Mouse (Mus musculus): ENCODE measurements at regions not wholly inside any gene's neighbourhood (a gene's known extent, or its start where the extent isn't known, plus 50 kb on each side); places are given as distances from the start of the nearest gene placed in this dataset.

- WGBS = 71% methylated on average over 6 of the region's 6 CpGs
- Histone ChIP-seq H3K4me2 (no peak overlapping the region), H3K4me3 (no peak overlapping the region), H3K27me3 (no peaks in the 10 kb centered on the region), H3K9ac (no peak overlapping the region), H3K9me3 (no peaks in the 10 kb centered on the region), H3K36me3 (no peaks in the 10 kb centered on the region), H3K27ac (replicated peaks) (no peak overlapping the region), H3K4me1 (replicated peaks) (peaks cover 7% of the 10 kb centered on the region; the same call in 1 of the 2 replicates)
- no peak for ATAC-seq (ENCODE audit: low read depth)
Observed at GRCm38 (mm10) chr8:36364567-36365231, 599.1 kb downstream of the Gm19410 start.

- no peaks in the 10 kb centered on the region for H3K36me3 ChIP-seq
- H3K9ac ChIP-seq = no peak overlapping the region
- H3K4me2 ChIP-seq = no peak overlapping the region
- H3K4me1 ChIP-seq (replicated peaks) = peaks cover 7% of the 10 kb centered on the region; the same call in 1 of the 2 replicates
- no peaks in the 10 kb centered on the region for H3K9me3 ChIP-seq
- no peaks in the 10 kb centered on the region for H3K27me3 ChIP-seq
- 71% methylated on average over 2 of the region's 2 CpGs for WGBS
- H3K27ac ChIP-seq (replicated peaks) = no peak overlapping the region
- ATAC-seq (ENCODE audit: low read depth) = no peak
- no peak overlapping the region for H3K4me3 ChIP-seq
Observed at GRCm38 (mm10) chr8:36365945-36366344, 600.4 kb downstream of the Gm19410 start.

- Histone ChIP-seq H3K4me3 (no peak overlapping the region), H3K9me3 (peaks cover 4% of the 10 kb centered on the region; the same call in 1 of the 2 replicates), H3K36me3 (no peaks in the 10 kb centered on the region), H3K27me3 (no peaks in the 10 kb centered on the region), H3K4me1 (replicated peaks) (no peaks in the 10 kb centered on the region), H3K4me2 (no peak overlapping the region), H3K9ac (no peak overlapping the region), H3K27ac (replicated peaks) (no peak overlapping the region)
- WGBS = 72% methylated on average over 5 of the region's 5 CpGs
- no peak for ATAC-seq (ENCODE audit: low read depth)
Observed at GRCm38 (mm10) chr8:36376579-36377350, 611.2 kb downstream of the Gm19410 start.

- Histone ChIP-seq H3K27me3 (no peaks in the 10 kb centered on the region), H3K4me1 (replicated peaks) (no peaks in the 10 kb centered on the region), H3K4me3 (no peak overlapping the region), H3K9ac (no peak overlapping the region), H3K36me3 (no peaks in the 10 kb centered on the region), H3K4me2 (no peak overlapping the region), H3K9me3 (no peaks in the 10 kb centered on the region), H3K27ac (replicated peaks) (no peak overlapping the region)
- no peak for ATAC-seq (ENCODE audit: low read depth)
- WGBS = 91% methylated on average over 9 of the region's 9 CpGs
Observed at GRCm38 (mm10) chr8:36394487-36394886, 598.9 kb upstream of the AI429214 start.

GRCm38 (mm10) chr8:36396493-36396892 lies 596.9 kb upstream of the AI429214 start:
- no peak overlapping the region for H3K27ac ChIP-seq (replicated peaks)
- no peaks in the 10 kb centered on the region for H3K9me3 ChIP-seq
- no peak overlapping the region for H3K9ac ChIP-seq
- no peaks in the 10 kb centered on the region for H3K36me3 ChIP-seq
- H3K4me2 ChIP-seq = no peak overlapping the region
- no peaks in the 10 kb centered on the region for H3K4me1 ChIP-seq (replicated peaks)
- no peak overlapping the region for H3K4me3 ChIP-seq
- ATAC-seq (ENCODE audit: low read depth) = no peak
- H3K27me3 ChIP-seq = no peaks in the 10 kb centered on the region
- WGBS = 57% methylated on average over 1 of the region's 1 CpGs

GRCm38 (mm10) chr8:36406706-36407105 lies 586.7 kb upstream of the AI429214 start:
- Histone ChIP-seq H3K27ac (replicated peaks) (no peak overlapping the region), H3K9ac (no peak overlapping the region), H3K9me3 (no peaks in the 10 kb centered on the region), H3K4me1 (replicated peaks) (no peaks in the 10 kb centered on the region), H3K4me2 (no peak overlapping the region), H3K27me3 (no peaks in the 10 kb centered on the region), H3K4me3 (no peak overlapping the region), H3K36me3 (no peaks in the 10 kb centered on the region)
- no peak for ATAC-seq (ENCODE audit: low read depth)
- 73% methylated on average over 2 of the region's 2 CpGs for WGBS
